Mouse (Mus musculus) limb, embryonic 13.5 days (tissue): ENCODE results near the gene Ube2e1. TPM values are rescaled to one million over a fixed set of nuclear protein-coding genes. Genes with fewer than 3 reads are reported as not detected.
"Not testable (repeated sequence)": the region's sequence is repeated elsewhere in the genome, so short reads cannot be mapped to it uniquely, and the experiment has no call there.

Experiments
- ATAC-seq: fragments of 200-750 bp; cut with Nextera tagmentation; 2 replicates; pipeline ENCODE4 v1.8.0; 2017; ENCODE audit warnings: low read depth, moderate number of reproducible peaks, moderate TSS enrichment; ENCODE audit not compliant: low FRiP score
- H3K27ac ChIP-seq: fragments of 300-500 bp; sonication (generic); 2 replicates; pipeline ENCODE4 v1.5.1; 2015; ENCODE audit warnings: inconsistent platforms, mild to moderate bottlenecking, moderate library complexity
- H3K27me3 ChIP-seq: fragments of 300-500 bp; sonication (generic); 2 replicates; pipeline ENCODE4 v1.6.1; 2015; ENCODE audit warnings: mild to moderate bottlenecking, inconsistent platforms
- H3K36me3 ChIP-seq: fragments of 300-500 bp; sonication (generic); 2 replicates; pipeline ENCODE4 v1.6.1; 2015; ENCODE audit warnings: inconsistent platforms, mild to moderate bottlenecking, moderate library complexity
- H3K4me1 ChIP-seq: fragments of 300-500 bp; sonication (generic); 2 replicates; pipeline ENCODE4 v1.6.1; 2015; ENCODE audit warnings: inconsistent platforms
- H3K4me2 ChIP-seq: fragments of 300-500 bp; sonication (generic); replicated peaks from 2 replicates; pipeline ENCODE4 v1.6.1; 2015; ENCODE audit warnings: inconsistent platforms, mild to moderate bottlenecking, moderate library complexity
- H3K4me3 ChIP-seq: fragments of 300-500 bp; sonication (generic); 2 replicates; pipeline ENCODE4 v1.5.1; 2015; ENCODE audit warnings: moderate library complexity, mild to moderate bottlenecking, inconsistent platforms
- H3K9ac ChIP-seq: fragments of 300-500 bp; sonication (generic); 2 replicates; pipeline ENCODE4 v1.6.1; 2015; ENCODE audit warnings: mild to moderate bottlenecking, inconsistent platforms
- H3K9me3 ChIP-seq: fragments of 300-500 bp; sonication (generic); 2 replicates; pipeline ENCODE4 v1.6.1; 2016; ENCODE audit warnings: inconsistent platforms
- WGBS: fragments of 180-500 bp; shearing (Covaris S2); methylation state at CpG from one replicate; pipeline ENCODE4 v1.1.7; 2015; 5-methylcytosine and 5-hydroxymethylcytosine counted together
- polyA plus RNA-seq: library from polyadenylated mRNA; unstranded; fragments of >200 nt; fragmentation: Nextera tagmentation; extraction: Ambion mirVana; gene quantifications from 2 replicates; pipeline ENCODE4 v1.2.1, GENCODE M21; 2015

Ube2e1 gene
- polyA plus RNA-seq, 1 experiment from 2014 or later = 159 TPM

GRCm38 (mm10) chr14:18280375-18280774 is 51.3 kb downstream of the Ube2e1 start:
- WGBS = 90% methylated on average over 5 of the region's 5 CpGs
- Histone ChIP-seq H3K27ac (no peak overlapping the region), H3K4me1 (no peaks in the 10 kb centered on the region), H3K36me3 (peaks cover 57% of the 10 kb centered on the region), H3K27me3 (no peaks in the 10 kb centered on the region), H3K9ac (no peak overlapping the region), H3K4me2 (no peak overlapping the region), H3K4me3 (no peak overlapping the region), H3K9me3 (no peaks in the 10 kb centered on the region)
- ATAC-seq = no peak

- peaks cover 9% of the 10 kb centered on the region; the same call in 1 of the 2 replicates for H3K4me1 ChIP-seq
- no peak overlapping the region for H3K9ac ChIP-seq
- no peaks in the 10 kb centered on the region for H3K27me3 ChIP-seq
- H3K36me3 ChIP-seq = peaks cover 32% of the 10 kb centered on the region
- ATAC-seq = no peak
- 67% methylated on average over 1 of the region's 1 CpGs for WGBS
- no peaks in the 10 kb centered on the region for H3K9me3 ChIP-seq
- no peak overlapping the region for H3K27ac ChIP-seq
- no peak overlapping the region for H3K4me2 ChIP-seq
- no peak overlapping the region for H3K4me3 ChIP-seq
These were observed 57.1 kb downstream of the Ube2e1 start for GRCm38 (mm10) chr14:18274526-18274925.

GRCm38 (mm10) chr14:18271666-18272065 is 60.0 kb downstream of the Ube2e1 start:
- H3K27ac ChIP-seq = peak overlapping the region; percentile 77; the same call in 1 of the 2 replicates
- H3K4me2 ChIP-seq = peak overlapping the region; percentile 69
- H3K27me3 ChIP-seq = no peaks in the 10 kb centered on the region
- peak overlapping the region; percentile 90 for H3K4me3 ChIP-seq
- H3K36me3 ChIP-seq = peaks cover 29% of the 10 kb centered on the region
- H3K9me3 ChIP-seq = no peaks in the 10 kb centered on the region
- peaks cover 14% of the 10 kb centered on the region; the same call in 1 of the 2 replicates for H3K4me1 ChIP-seq
- ATAC-seq = no peak
- peak overlapping the region; percentile 74 for H3K9ac ChIP-seq
- 7% methylated on average over 7 of the region's 7 CpGs for WGBS

- Histone ChIP-seq H3K4me2 (peak within 1 kb of the TSS; percentile 79), H3K27ac (peak within 1 kb of the TSS; percentile 85), H3K4me3 (peak within 1 kb of the TSS; percentile 90), H3K36me3 (peaks cover 33% of the 10 kb centered on the region), H3K9ac (peak within 1 kb of the TSS; percentile 98), H3K4me1 (peaks cover 14% of the 10 kb centered on the region; the same call in 1 of the 2 replicates), H3K27me3 (no peaks in the 10 kb centered on the region), H3K9me3 (no peaks in the 10 kb centered on the region)
- ATAC-seq = peak; percentile 99
- WGBS = 2% methylated on average over 75 of the region's 78 CpGs
These were observed 60.9 kb downstream of the Ube2e1 start, which contains the start of the genes Nkiras1 and Rpl15 for GRCm38 (mm10) chr14:18270529-18271441. Gene Nkiras1 (plus strand): TSS chr14:18271136. Gene Rpl15 (minus strand): TSS chr14:18271391.

GRCm38 (mm10) chr14:18269947-18270528 is 61.6 kb downstream of the Ube2e1 start:
- H3K4me2 ChIP-seq = peak overlapping the region; percentile 79
- H3K4me3 ChIP-seq = peak overlapping the region; percentile 90
- H3K27ac ChIP-seq = peak overlapping the region; percentile 85
- not testable (repeated sequence) for H3K9me3 ChIP-seq, H3K27me3 ChIP-seq, ATAC-seq
- H3K9ac ChIP-seq = peak overlapping the region; percentile 98
- peaks cover 33% of the 10 kb centered on the region for H3K36me3 ChIP-seq
- peaks cover 14% of the 10 kb centered on the region; the same call in 1 of the 2 replicates for H3K4me1 ChIP-seq
- WGBS = under 1% methylated on average over 21 of the region's 24 CpGs

- 44% methylated on average over 4 of the region's 4 CpGs for WGBS
- peak; percentile 84 for ATAC-seq
- H3K9ac ChIP-seq = no peak overlapping the region
These were observed 68.2 kb downstream of the Ube2e1 start for GRCm38 (mm10) chr14:18263427-18263826.

GRCm38 (mm10) chr14:18261203-18261602 is 70.5 kb downstream of the Ube2e1 start:
- Histone ChIP-seq H3K27me3 (no peaks in the 10 kb centered on the region), H3K9ac (no peak overlapping the region), H3K36me3 (peaks cover 11% of the 10 kb centered on the region; the same call in 1 of the 2 replicates)

More at GRCm38 (mm10) chr14:18263427-18263826, 68.2 kb downstream of the Ube2e1 start:
- Histone ChIP-seq H3K27me3 (no peaks in the 10 kb centered on the region), H3K9me3 (no peaks in the 10 kb centered on the region), H3K4me1 (peaks cover 20% of the 10 kb centered on the region), H3K4me2 (peak overlapping the region; percentile 19; the same call in 1 of the 2 replicates), H3K4me3 (no peak overlapping the region), H3K27ac (peak overlapping the region; percentile 23; the same call in 1 of the 2 replicates), H3K36me3 (peaks cover 31% of the 10 kb centered on the region)

GRCm38 (mm10) chr14:18242638-18243130 is 89.0 kb downstream of the Ube2e1 start:
- WGBS = 85% methylated on average over 21 of the region's 21 CpGs
- ATAC-seq = no peak
- no peak overlapping the region for H3K27ac ChIP-seq
- no peak overlapping the region for H3K9ac ChIP-seq
- no peaks in the 10 kb centered on the region for H3K27me3 ChIP-seq
- no peaks in the 10 kb centered on the region for H3K9me3 ChIP-seq
- H3K36me3 ChIP-seq = no peaks in the 10 kb centered on the region
- no peak overlapping the region for H3K4me2 ChIP-seq
- peaks cover 1% of the 10 kb centered on the region; the same call in 1 of the 2 replicates for H3K4me1 ChIP-seq
- no peak overlapping the region for H3K4me3 ChIP-seq

More at GRCm38 (mm10) chr14:18261203-18261602, 70.5 kb downstream of the Ube2e1 start:
- Histone ChIP-seq H3K9me3 (no peaks in the 10 kb centered on the region), H3K4me2 (no peak overlapping the region), H3K4me3 (no peak overlapping the region), H3K27ac (no peak overlapping the region), H3K4me1 (peaks cover 20% of the 10 kb centered on the region)
- ATAC-seq = no peak
- WGBS = 91% methylated on average over 3 of the region's 3 CpGs

GRCm38 (mm10) chr14:18241786-18242185 is 89.9 kb downstream of the Ube2e1 start:
- Histone ChIP-seq H3K4me1 (peaks cover 4% of the 10 kb centered on the region; the same call in 1 of the 2 replicates), H3K36me3 (no peaks in the 10 kb centered on the region), H3K9me3 (no peaks in the 10 kb centered on the region), H3K27me3 (no peaks in the 10 kb centered on the region), H3K27ac (no peak overlapping the region), H3K4me3 (no peak overlapping the region), H3K4me2 (no peak overlapping the region), H3K9ac (no peak overlapping the region)
- ATAC-seq = no peak
- WGBS = 80% methylated on average over 4 of the region's 4 CpGs

GRCm38 (mm10) chr14:18240132-18240531 is 91.5 kb downstream of the Ube2e1 start:
- ATAC-seq = no peak
- Histone ChIP-seq H3K9me3 (no peaks in the 10 kb centered on the region), H3K4me1 (peaks cover 4% of the 10 kb centered on the region; the same call in 1 of the 2 replicates), H3K27ac (no peak overlapping the region), H3K4me2 (0 out of 2 replicates have a peak overlapping the region, but pooled peaks have one; percentile 80), H3K9ac (no peak overlapping the region), H3K36me3 (no peaks in the 10 kb centered on the region), H3K4me3 (no peak overlapping the region), H3K27me3 (no peaks in the 10 kb centered on the region)
- WGBS = 74% methylated on average over 7 of the region's 7 CpGs

GRCm38 (mm10) chr14:18238750-18239731 is 92.6 kb downstream of the Ube2e1 start, which contains the start of gene Nr1d2:
Gene Nr1d2 (minus strand): TSS chr14:18239127.
- no peaks in the 10 kb centered on the region for H3K27me3 ChIP-seq
- H3K9me3 ChIP-seq = no peaks in the 10 kb centered on the region
- no peaks in the 10 kb centered on the region for H3K36me3 ChIP-seq
- peak within 1 kb of the TSS; percentile 77 for H3K4me3 ChIP-seq
- under 1% methylated on average over 46 of the region's 66 CpGs for WGBS
- peak within 1 kb of the TSS; percentile 85 for H3K27ac ChIP-seq
- ATAC-seq = peak; percentile 94
- H3K4me2 ChIP-seq = peak within 1 kb of the TSS; percentile 80
- H3K9ac ChIP-seq = peak within 1 kb of the TSS; percentile 77
- H3K4me1 ChIP-seq = peaks cover 4% of the 10 kb centered on the region; the same call in 1 of the 2 replicates
